Mouse (Mus musculus) monocyte, adult 59 days (primary cell): ENCODE data around the gene Ddias. TPM values are rescaled to one million over a fixed set of nuclear protein-coding genes. Genes with fewer than 3 reads are reported as not detected.

Experiments used
- total RNA-seq, 2 experiments: library from RNA; stranded (reverse); gene quantifications; one replicate each; pipeline ENCODE4 v1.2.4; 2023

Ddias gene
- total RNA-seq = 1 to 10 TPM in 1 of 2 experiments, under 1 TPM in 1; 0.64 to 1.3 TPM

GRCm38 (mm10) chr7:92874116-92874675 is at the start of gene Ddias, which contains the start of gene Prcp:
Gene Ddias, minus strand, starts transcription at chr7:92874247.
Gene Prcp, plus strand, starts transcription at chr7:92874470.

Other genes starting within 250 kb of the Ddias start
- under 1 TPM; 0.43 to 0.50 TPM for gene Ankrd42, start 237.1 kb downstream of the Ddias start, total RNA-seq
- 100 to 1,000 TPM; 227 to 230 TPM for gene Pcf11, start 204.3 kb downstream of the Ddias start, total RNA-seq
- gene Rab30, start 132.6 kb downstream of the Ddias start, total RNA-seq = under 1 TPM; 0.12 to 0.71 TPM
- gene Prcp, start 223 bp upstream of the Ddias start, total RNA-seq = 100 to 1,000 TPM; 168 to 172 TPM
- not detected for gene Fam181b, start 205.6 kb upstream of the Ddias start, total RNA-seq